Comparison of ENCODE assay signal across 36 mouse cellular contexts in genomic region chr1:87505524-87505923, GRCm38 (mm10). TPM values are rescaled to one million over a fixed set of nuclear protein-coding genes. Genes with fewer than 3 reads are reported as not detected.
"Had no signal": no experiment of that assay in that cellular context is flagged by ENCODE, and none has a peak within 500 bp of the region (broad histone marks: within the 10 kb centered on the region; RNA-seq: fewer than 3 reads in every experiment).

No protein-coding gene starts in this region.

- DNase-seq: heart, postnatal 10 days; heart, postnatal 14 days; heart, postnatal 36 days; heart, postnatal 4 days; kidney, adult 11 months; kidney, adult 8-10 months; kidney, postnatal 10 days; kidney, postnatal 14 days; kidney, postnatal 36 days; kidney, postnatal 4 days; layer of hippocampus, adult 9-11 months; layer of hippocampus, postnatal 36 days had no signal

- H3K27ac ChIP-seq: heart, embryonic 13.5 days; heart, embryonic 15.5 days; hindbrain, embryonic 10.5 days; hindbrain, embryonic 12.5 days; hindbrain, embryonic 13.5 days; hindbrain, embryonic 14.5 days; hindbrain, embryonic 15.5 days; hindbrain, postnatal 0 days; intestine, embryonic 15.5 days; kidney, embryonic 15.5 days; kidney, postnatal 0 days had no signal

- ATAC-seq: hindbrain, embryonic 16.5 days; hindbrain, postnatal 0 days; inflammation-experienced regulatory T-cells, adult 6 months; intestine, embryonic 15.5 days; intestine, embryonic 16.5 days; intestine, postnatal 0 days had no signal

- H3K4me3 ChIP-seq: heart, embryonic 12.5 days; heart, embryonic 13.5 days; heart, embryonic 15.5 days; hindbrain, embryonic 10.5 days; hindbrain, embryonic 12.5 days; hindbrain, embryonic 13.5 days; hindbrain, embryonic 15.5 days; intestine, embryonic 15.5 days; kidney, embryonic 15.5 days; layer of hippocampus, adult 2 months had no signal

RNA-seq across cellular contexts. Expression of gene Neu2, which starts 4.2 kb away (rescaled TPM):
- total RNA-seq: heart, postnatal 10 days; heart, postnatal 14 days; heart, postnatal 25 days; heart, postnatal 36 days; heart, postnatal 4 days; hematopoietic stem cell, adult 5-6 weeks had no signal

RNA-seq across cellular contexts. Expression of gene Snorc, which starts 35.5 kb away (rescaled TPM):
- total RNA-seq: heart, postnatal 10 days; heart, postnatal 14 days; heart, postnatal 25 days; heart, postnatal 36 days; heart, postnatal 4 days; hematopoietic stem cell, adult 5-6 weeks; hindbrain, postnatal 0 days; layer of hippocampus, adult 18-20 months; layer of hippocampus, adult 2 months; layer of hippocampus, adult 8-10 months; layer of hippocampus, postnatal 10 days; layer of hippocampus, postnatal 14 days; layer of hippocampus, postnatal 25 days; layer of hippocampus, postnatal 36 days had no signal
